Mouse (Mus musculus): ENCODE data around the gene Psma6.

Psma6 gene

GRCm38 (mm10) chr12:55438058-55438457, 54.0 kb downstream of the Psma6 start:
- CTCF ChIA-PET = no interaction called here

DNA sequence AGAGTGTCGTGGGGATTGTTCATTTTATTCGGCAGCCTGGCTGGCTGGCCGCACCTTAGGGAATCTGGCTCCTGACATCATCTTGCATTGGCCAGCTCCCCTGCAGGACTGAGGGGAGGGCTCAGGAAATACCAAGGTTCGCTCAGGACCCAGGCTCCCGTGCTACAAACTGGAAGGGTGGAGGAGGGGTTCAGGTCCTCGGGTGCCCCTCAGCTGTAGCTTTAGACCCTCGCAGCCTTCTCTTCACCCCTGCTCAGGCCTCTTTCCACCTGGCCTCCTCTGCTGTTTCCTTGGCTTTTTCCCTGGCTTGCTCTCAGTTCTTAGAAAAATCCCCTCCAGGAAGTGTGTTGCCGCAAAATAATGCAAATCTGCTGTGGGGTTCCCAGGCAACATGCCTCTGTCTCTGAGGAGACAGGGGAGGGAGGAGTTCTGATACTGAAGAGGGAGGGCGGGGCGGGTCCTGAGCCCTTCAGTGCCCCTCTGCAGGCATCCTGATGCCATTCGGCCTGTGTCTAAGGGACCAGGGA, 54.7 kb downstream of the Psma6 start:
- CTCF ChIA-PET = interaction anchor here (0.6 to 0.7 kb wide), 2 partner anchors 13 to 14 kb away, joined by 3 to 6 read pairs; no protein-coding TSS in a partner anchor

- CTCF ChIA-PET = no interaction called here
Observed at GRCm38 (mm10) chr12:55440416-55440815, 56.4 kb downstream of the Psma6 start.

DNA sequence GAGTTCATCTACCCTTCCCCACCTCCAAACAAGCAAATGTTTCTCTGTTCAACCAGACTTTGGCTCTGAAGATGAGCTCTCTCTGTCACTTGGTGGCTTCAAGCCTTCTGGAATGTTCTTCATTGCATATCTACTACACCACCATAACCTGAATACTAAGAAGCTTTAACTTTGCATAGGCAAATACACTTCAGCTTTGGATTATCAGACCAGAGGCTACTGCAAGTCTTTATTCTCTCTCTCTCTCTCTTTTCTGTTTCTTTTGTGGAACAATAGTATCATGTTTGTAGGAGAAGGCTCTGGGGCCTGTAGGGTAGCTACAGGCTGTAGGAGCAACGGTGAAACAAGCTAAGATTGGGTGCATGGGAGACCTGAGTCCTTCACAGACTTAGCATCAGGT, 58.2 kb downstream of the Psma6 start:
- CTCF ChIA-PET = interaction anchor here (0.8 to 1.1 kb wide), 2 partner anchors 11 to 53 kb away, joined by 3 to 5 read pairs; no protein-coding TSS in a partner anchor

DNA sequence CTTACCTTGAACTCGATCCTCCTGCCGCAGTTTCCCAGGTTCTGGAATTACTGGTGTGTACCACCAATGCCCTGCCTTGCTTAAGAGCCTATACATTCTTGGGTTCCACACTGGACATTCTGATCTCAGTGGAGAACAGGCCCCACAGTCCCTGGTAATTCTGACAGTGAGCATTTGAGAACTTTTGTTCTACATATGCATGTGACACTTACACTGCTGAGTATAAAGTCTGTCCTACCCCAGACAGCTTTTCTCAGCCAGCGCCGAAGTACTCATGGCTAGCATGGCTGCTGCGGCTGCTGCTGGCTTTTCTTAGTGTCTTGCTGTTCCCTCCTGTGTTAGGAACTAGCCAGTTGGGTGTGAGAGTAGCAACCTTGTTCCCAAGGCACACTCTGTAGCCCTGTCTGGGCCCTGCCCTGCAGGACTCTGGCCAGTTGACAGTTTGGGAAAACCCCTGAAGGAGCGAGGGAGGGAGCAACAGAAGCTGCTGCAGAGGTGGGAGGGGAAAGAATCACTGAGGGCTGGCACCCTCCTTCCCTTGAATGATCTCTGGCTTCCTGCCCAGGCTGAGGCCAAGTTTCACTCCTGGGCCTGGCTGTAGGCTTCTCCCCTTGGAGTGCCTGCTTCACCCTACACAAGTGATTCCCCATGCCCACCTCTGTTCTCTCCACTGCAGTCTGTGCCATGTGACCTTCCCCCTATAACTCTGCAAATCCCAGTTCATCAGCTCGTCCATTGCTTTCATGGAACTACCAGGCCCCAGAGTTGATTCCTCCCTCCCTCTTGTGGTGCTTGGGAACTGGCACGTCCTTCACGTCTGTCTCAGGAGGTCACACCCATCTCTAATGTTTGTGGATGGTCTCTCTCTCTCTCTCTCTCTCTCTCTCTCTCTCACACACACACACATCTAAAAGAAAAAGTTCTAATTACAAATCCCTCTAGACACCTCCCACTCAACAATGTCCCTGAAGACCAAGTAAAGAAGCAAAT, 59.1 kb downstream of the Psma6 start:
- CTCF ChIA-PET = interaction anchor here (0.8 to 1.1 kb wide), 2 partner anchors 10 to 52 kb away, joined by 3 to 5 read pairs; no protein-coding TSS in a partner anchor

GRCm38 (mm10) chr12:55444031-55444451, 60.0 kb downstream of the Psma6 start:
- CTCF ChIA-PET = no interaction called here

DNA sequence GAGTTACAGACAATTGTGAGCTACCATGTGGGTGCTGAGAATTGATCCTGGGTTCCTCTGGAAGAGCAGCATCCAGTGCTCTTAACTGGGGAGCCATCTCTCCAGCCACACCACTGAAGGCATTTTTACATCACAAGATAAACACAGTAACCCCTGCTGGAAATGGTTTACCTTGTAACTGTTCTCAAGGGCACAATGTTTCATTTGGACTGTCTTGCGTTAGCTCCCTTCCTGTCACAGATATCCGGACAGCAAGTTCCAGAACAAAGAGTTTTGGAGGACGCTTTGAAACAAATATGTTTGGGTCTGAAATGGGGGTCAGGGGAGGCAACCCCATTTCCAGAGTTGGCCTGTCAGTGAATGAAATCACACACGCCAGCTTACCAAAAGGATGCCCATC, 61.6 kb downstream of the Psma6 start:
- CTCF ChIA-PET = interaction anchor here (0.6 kb wide), 1 partner anchor 390 kb away, joined by 3 read pairs; no protein-coding TSS in a partner anchor

GRCm38 (mm10) chr12:55446366-55446745, 62.3 kb downstream of the Psma6 start:
- CTCF ChIA-PET = no interaction called here

DNA sequence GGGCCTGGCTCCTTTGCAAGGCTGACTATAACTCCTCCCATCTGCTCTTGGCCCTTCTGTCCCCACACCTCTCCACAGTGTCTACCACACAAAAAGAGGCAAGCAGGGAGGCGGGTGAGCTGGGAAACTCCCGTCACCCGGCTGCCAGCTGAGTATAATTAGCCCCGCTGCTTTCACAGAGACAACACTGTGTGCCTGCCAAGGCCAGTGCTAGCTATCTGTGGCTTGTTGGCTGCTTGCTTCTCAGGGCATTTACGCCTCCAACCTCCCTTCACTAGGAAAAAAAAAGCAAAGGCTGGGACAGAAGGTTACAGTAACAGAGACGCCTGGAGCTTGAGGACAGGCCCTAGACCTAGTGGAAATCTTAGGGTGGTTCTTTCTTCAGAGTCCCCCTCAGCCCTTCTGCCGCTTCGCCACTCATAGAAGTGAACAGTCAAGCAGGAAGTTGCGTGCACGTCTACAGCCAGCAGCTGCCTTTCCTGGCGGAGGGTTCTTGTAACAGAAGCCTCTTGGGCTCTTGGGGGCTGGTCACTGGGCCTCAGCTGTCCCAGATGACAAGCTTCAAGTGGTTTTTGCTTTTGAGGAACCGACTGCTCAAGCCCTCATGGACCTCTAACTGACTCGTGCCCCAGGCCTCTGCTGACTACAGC, 62.8 kb downstream of the Psma6 start:
- CTCF ChIA-PET = interaction anchor here (0.7 kb wide), 1 partner anchor 49 kb away, joined by 5 read pairs; no protein-coding TSS in a partner anchor

- CTCF ChIA-PET = interaction anchor here (0.7 kb wide), 1 partner anchor 49 kb away, joined by 5 read pairs; no protein-coding TSS in a partner anchor
Observed at GRCm38 (mm10) chr12:55447396-55447760, 63.4 kb downstream of the Psma6 start.

- CTCF ChIA-PET = interaction anchor here (0.7 kb wide), 1 partner anchor 88 kb away, joined by 9 read pairs; no protein-coding TSS in a partner anchor
Observed at GRCm38 (mm10) chr12:55448457-55448856, 64.4 kb downstream of the Psma6 start.

DNA sequence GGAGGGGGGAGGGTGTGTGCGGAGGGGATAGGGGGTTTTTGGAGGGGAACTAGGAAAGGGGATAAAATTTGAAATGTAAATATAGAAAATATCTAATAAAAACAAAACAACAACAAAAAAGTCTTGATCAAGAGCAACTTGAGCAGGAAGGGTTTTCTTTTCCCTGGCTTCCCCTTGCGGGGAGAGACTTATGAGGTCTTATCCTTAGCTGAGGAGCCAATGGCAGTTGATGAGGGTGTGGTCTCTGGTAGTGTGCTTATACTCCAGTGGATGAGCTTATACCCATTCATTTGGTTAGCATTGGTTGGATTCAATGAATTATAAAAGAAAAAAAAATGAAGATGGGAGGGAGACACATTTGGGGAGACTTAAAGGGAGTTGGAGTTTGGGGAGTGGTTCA, 65.0 kb downstream of the Psma6 start:
- CTCF ChIA-PET = interaction anchor here (0.7 kb wide), 1 partner anchor 89 kb away, joined by 9 read pairs; no protein-coding TSS in a partner anchor

GRCm38 (mm10) chr12:55450421-55450820, 66.4 kb downstream of the Psma6 start:
- CTCF ChIA-PET = no interaction called here

DNA sequence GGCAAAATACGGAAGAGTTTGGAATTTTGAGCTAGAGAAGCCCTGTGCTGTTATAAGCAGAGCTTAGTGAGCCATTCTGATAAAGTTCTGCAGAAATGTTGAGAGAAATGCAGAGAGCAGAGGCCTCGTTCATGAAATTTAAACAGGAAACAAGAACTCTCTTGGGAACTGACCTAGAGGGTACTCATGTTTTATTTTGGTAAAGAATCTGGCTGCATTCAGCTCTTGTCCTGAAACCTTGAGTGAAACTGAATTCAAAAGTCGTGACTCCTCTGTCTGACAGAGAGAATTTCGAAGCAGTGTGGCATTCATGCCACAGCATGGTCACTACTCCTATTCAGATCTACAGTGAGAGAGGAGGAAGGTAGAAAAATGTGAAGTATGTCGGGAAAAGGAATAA, 68.8 kb downstream of the Psma6 start:
- CTCF ChIA-PET = interaction anchor here (0.6 to 1.6 kb wide), 2 partner anchors 10 to 14 kb away, joined by 3 to 5 read pairs; no protein-coding TSS in a partner anchor

DNA sequence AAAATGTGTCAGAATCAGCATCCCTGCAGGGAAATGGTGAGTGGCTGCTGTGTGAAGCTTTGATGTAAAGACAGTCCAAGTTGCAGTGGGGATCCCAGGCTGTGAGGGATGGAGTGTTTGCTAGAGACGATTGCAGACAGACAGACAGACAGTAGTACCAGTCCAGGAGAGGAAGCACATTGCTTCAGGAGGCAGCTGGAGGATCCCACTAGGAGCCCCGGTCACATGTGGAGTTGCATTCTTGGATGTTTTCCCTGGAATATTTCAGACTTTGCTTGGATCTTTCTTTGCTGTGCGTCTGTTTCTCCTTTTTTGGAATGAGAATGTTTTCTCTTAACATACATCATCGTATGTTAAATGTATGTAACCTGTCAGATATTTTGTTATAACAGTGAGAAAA, 69.9 kb downstream of the Psma6 start:
- CTCF ChIA-PET = no interaction called here

DNA sequence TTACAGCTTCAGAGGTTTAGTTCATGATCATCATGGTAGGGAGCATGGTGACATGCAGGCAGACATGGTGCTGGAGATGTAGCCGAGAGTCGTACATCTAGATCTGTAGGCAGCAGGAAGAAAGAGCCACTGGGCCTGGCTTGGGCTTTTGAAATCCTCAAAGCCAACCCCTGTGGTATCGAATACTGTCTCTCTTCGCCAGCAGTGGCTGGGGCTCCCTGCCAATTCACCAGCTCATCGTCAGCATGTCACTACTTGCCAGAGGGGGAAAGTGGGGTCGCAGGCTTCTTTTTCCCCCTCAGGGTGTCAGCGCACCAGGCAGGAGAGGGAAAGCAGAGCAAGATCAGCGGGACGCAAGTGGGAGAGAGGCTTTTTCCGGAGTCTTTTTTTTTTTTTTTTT, 71.2 kb downstream of the Psma6 start:
- CTCF ChIA-PET = interaction anchor here (0.7 kb wide), 1 partner anchor 61 kb away, joined by 8 read pairs; no protein-coding TSS in a partner anchor

DNA sequence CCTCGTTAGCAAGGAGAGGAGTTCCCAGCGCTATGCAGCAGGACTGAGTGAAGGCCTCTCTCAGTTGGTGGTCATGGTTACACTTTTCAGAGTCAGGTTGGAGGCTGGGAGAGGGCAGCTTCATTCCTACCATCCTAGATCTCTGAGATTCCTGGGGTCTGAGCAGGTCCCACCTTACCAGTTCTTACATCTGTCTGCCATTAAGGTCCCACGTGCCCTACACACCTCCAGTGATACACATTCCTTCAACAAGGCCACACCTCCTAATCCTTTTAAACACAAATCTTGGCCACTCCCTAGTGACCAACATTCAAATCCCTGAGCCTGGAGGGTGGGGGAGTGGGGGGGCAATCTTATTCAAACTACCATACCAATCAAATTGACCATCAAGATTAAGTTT, 72.1 kb downstream of the Psma6 start:
- CTCF ChIA-PET = interaction anchor here (0.7 kb wide), 1 partner anchor 62 kb away, joined by 8 read pairs; no protein-coding TSS in a partner anchor

GRCm38 (mm10) chr12:55456893-55457292, 72.9 kb downstream of the Psma6 start:
- CTCF ChIA-PET = no interaction called here

- CTCF ChIA-PET = no interaction called here
Observed at GRCm38 (mm10) chr12:55459739-55460138, 75.7 kb downstream of the Psma6 start.

- CTCF ChIA-PET = no interaction called here
Observed at GRCm38 (mm10) chr12:55460900-55461299, 76.9 kb downstream of the Psma6 start.

GRCm38 (mm10) chr12:55461767-55462166, 77.7 kb downstream of the Psma6 start:
- CTCF ChIA-PET = interaction anchor here (0.7 kb wide), 1 partner anchor 19 kb away, joined by 5 read pairs; no protein-coding TSS in a partner anchor

GRCm38 (mm10) chr12:55462456-55462855, 78.4 kb downstream of the Psma6 start:
- CTCF ChIA-PET = interaction anchor here (0.7 kb wide), 1 partner anchor 19 kb away, joined by 5 read pairs; no protein-coding TSS in a partner anchor
